Mouse (Mus musculus) forebrain, embryonic 11.5 days (tissue): Measurements from ENCODE around the gene Ryr2. TPM values are rescaled to one million over a fixed set of nuclear protein-coding genes. Genes with fewer than 3 reads are reported as not detected.

Experiments
- ATAC-seq: fragments of 200-750 bp; cut with Nextera tagmentation; replicated peaks from 2 replicates; pipeline ENCODE4 v1.8.0; 2017; ENCODE audit warnings: moderate TSS enrichment; ENCODE audit not compliant: low FRiP score
- DNase-seq: peaks from one replicate; pipeline ENCODE4 v3.0.0-alpha.2; 2017; ENCODE audit warnings: low spot score
- H3K27ac ChIP-seq: fragments of 300-500 bp; sonication (generic); 2 replicates; pipeline ENCODE4 v1.5.1; 2014; ENCODE audit warnings: low read depth, low read length
- H3K27me3 ChIP-seq: fragments of 300-500 bp; sonication (generic); 2 replicates; pipeline ENCODE4 v1.6.1; 2014; ENCODE audit warnings: mild to moderate bottlenecking, low read length, mixed read lengths; ENCODE audit not compliant: control insufficient read depth, insufficient read depth
- H3K36me3 ChIP-seq: fragments of 300-500 bp; sonication (generic); 2 replicates; pipeline ENCODE4 v1.6.1; 2014; ENCODE audit warnings: mild to moderate bottlenecking, low read length, moderate library complexity, mixed read lengths; ENCODE audit not compliant: control insufficient read depth, insufficient read depth
- H3K4me1 ChIP-seq: fragments of 300-500 bp; sonication (generic); replicated peaks from 2 replicates; pipeline ENCODE4 v1.6.1; 2014; ENCODE audit warnings: low read length, mixed read lengths; ENCODE audit not compliant: control insufficient read depth, insufficient read depth
- H3K4me2 ChIP-seq: fragments of 300-500 bp; sonication (generic); 2 replicates; pipeline ENCODE4 v1.6.1; 2014; ENCODE audit warnings: low read depth, mild to moderate bottlenecking, low read length, moderate library complexity, mixed read lengths; ENCODE audit not compliant: severe bottlenecking
- H3K4me3 ChIP-seq: fragments of 300-500 bp; sonication (generic); 2 replicates; pipeline ENCODE4 v1.5.1; 2014; ENCODE audit warnings: low read depth, low read length
- H3K9ac ChIP-seq: fragments of 300-500 bp; sonication (generic); 2 replicates; pipeline ENCODE4 v1.6.1; 2014; ENCODE audit warnings: low read length
- H3K9me3 ChIP-seq: fragments of 300-500 bp; sonication (generic); 2 replicates; pipeline ENCODE4 v1.6.1; 2016; ENCODE audit warnings: low read length, mixed read lengths; ENCODE audit not compliant: control insufficient read depth
- WGBS: fragments of 180-500 bp; shearing (Covaris S2); extraction: QIAGEN DNeasy Blood & Tissue Kit; methylation state at CpG from one replicate; pipeline ENCODE4 v1.1.7; 2014; 5-methylcytosine and 5-hydroxymethylcytosine counted together
- polyA plus RNA-seq: library from polyadenylated mRNA; unstranded; fragments of >200 nt; fragmentation: Nextera tagmentation; extraction: Ambion mirVana; gene quantifications from 2 replicates; pipeline ENCODE4 v1.2.1, GENCODE M21; 2014

Gene Ryr2
- polyA plus RNA-seq, 1 experiment from 2014 or later: 0.51 TPM

DNA sequence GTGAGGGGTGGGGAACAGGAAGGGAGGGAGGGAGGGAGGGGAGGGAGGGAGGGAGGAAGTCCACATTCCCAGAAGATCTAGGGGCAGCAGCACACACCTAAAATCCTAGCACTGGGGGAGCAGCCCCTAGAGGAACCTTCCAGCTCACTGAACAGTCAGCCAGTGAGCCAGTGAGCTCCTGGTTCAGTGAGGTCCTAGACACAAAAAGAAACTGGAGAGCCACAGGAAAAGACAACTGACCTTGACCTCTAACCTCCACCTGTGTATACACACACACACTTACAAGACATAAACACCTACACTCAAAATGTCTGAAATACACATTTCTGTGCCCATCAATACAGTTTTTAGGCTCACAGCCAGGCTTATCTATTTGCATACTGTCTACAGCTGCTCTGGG lies 173.4 kb downstream of the Ryr2 start:
- Histone ChIP-seq H3K9ac (no peak overlapping the region), H3K4me2 (no peak overlapping the region), H3K27me3 (no peaks in the 10 kb centered on the region), H3K4me3 (no peak overlapping the region), H3K27ac (no peak overlapping the region), H3K9me3 (no peaks in the 10 kb centered on the region), H3K36me3 (no peaks in the 10 kb centered on the region), H3K4me1 (no peaks in the 10 kb centered on the region)
- no peak for ATAC-seq
- DNase-seq: no peak

DNA sequence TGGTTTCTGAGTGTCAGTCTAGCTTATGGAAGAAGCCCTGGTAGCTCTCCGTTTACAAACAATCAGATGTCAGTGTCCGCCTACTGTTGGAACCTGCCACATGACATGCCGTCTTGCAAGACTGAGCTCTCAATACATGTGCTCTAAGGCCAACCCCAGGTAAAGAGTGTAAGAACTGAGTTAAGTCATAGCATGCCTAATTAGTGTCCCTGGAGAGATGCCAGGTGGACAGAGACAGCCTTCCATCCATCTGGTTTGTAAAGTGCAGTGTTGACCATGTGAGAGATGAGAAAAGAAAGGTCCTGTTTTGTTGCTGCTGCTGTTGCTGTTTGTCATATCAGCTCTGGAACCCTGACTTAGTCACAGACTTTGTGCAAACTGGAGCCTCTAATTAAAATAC lies 178.0 kb downstream of the Ryr2 start:
- Histone ChIP-seq H3K9ac (no peak overlapping the region), H3K4me3 (no peak overlapping the region), H3K9me3 (no peaks in the 10 kb centered on the region), H3K27ac (no peak overlapping the region), H3K36me3 (no peaks in the 10 kb centered on the region), H3K4me1 (no peaks in the 10 kb centered on the region), H3K27me3 (no peaks in the 10 kb centered on the region), H3K4me2 (no peak overlapping the region)
- no peak for ATAC-seq
- DNase-seq: no peak
- WGBS: 87% methylated on average over 3 of the region's 3 CpGs

DNA sequence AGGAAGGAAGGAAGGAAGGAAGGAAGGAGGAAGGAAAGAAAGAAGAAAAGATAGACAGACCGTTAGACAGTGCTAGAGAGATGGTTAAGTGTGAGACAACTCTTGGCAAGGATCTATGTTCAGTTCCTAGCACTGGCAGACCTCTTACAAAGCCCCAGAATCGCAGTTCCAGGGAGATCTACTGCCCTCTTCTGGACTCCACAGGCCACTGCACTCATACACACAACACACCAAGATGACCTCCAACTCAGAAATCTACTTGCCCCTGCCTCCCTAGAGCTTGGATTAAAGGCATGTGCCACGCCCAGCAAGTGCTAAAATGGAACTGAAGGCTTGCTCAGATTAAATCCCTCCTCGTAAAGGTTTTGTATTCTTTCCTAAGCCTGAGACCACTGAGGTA lies 179.0 kb downstream of the Ryr2 start:
- WGBS: 84% methylated on average over 4 of the region's 4 CpGs

DNA sequence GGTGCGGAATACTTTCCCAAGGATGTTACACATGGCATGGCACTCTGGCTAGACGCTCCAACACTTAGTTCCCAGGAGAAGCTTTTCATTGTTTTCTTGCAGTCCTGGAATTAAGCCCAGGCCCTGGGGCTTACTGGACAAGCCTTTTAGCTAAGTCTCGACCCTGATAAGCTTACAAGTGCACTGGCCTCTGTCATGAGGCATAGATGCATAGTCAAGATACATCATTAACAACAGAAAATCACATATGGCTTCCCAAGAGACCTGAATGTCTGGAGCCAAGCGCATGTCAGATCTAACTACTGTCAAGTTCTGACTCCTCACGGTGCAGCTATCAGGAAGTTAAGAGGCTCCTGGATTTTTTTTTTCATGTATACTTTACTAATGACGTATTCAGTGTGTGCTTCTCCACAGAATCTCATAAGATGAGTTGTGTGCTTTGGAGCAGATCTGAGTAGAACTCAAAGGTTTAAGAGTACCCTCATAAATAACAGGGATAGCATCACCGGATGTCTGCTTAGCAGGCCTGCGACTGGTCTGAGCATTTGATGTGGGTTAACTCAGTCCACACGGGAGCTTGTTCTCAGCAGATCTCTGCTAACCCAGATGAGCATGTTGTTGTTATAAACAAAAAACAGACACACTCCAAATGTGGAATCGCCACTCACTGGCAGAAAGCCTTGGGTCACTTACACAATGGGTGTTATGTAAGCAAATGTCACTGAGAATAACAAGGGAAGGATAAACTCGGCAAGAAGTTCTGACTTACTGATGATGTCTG lies 179.8 kb downstream of the Ryr2 start:
- 80% methylated on average over 11 of the region's 11 CpGs for WGBS
- Histone ChIP-seq H3K27ac (no peak overlapping the region), H3K4me3 (no peak overlapping the region), H3K36me3 (no peaks in the 10 kb centered on the region), H3K27me3 (no peaks in the 10 kb centered on the region), H3K4me1 (no peaks in the 10 kb centered on the region), H3K9me3 (no peaks in the 10 kb centered on the region), H3K9ac (no peak overlapping the region), H3K4me2 (no peak overlapping the region)
- DNase-seq (no peak), ATAC-seq (no peak)

More for the DNA sequence above, 179.0 kb downstream of the Ryr2 start:
- H3K36me3 ChIP-seq: no peaks in the 10 kb centered on the region
- no peak overlapping the region for H3K27ac ChIP-seq
- H3K9ac ChIP-seq: no peak overlapping the region
- ATAC-seq: no peak
- H3K4me2 ChIP-seq: no peak overlapping the region
- H3K4me1 ChIP-seq: no peaks in the 10 kb centered on the region
- no peaks in the 10 kb centered on the region for H3K9me3 ChIP-seq
- no peak for DNase-seq
- no peak overlapping the region for H3K4me3 ChIP-seq
- H3K27me3 ChIP-seq: no peaks in the 10 kb centered on the region

DNA sequence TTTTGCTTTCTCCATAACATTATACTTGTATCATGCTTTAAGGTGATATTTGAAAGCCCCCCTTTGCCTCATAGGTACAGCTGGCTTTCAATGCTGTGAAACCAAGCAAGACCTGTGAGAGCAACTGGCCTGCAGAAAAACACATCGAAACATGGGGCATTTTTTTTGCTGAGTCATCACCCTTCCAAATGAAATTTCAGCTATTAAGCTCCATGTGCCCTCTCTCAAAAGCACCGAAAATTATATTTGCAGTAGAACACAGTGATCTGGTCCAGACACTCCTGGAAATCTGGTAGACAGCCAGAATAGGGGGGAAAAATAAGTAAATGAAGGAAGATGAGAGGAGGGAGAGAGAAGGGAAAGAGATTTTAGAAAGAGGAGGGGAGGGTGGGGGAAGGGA lies 180.5 kb downstream of the Ryr2 start:
- Histone ChIP-seq H3K27ac (no peak overlapping the region), H3K4me1 (no peaks in the 10 kb centered on the region), H3K27me3 (no peaks in the 10 kb centered on the region), H3K9me3 (no peaks in the 10 kb centered on the region), H3K4me3 (no peak overlapping the region), H3K4me2 (no peak overlapping the region), H3K36me3 (no peaks in the 10 kb centered on the region), H3K9ac (no peak overlapping the region)
- 78% methylated on average over 2 of the region's 2 CpGs for WGBS
- ATAC-seq (no peak), DNase-seq (no peak)

DNA sequence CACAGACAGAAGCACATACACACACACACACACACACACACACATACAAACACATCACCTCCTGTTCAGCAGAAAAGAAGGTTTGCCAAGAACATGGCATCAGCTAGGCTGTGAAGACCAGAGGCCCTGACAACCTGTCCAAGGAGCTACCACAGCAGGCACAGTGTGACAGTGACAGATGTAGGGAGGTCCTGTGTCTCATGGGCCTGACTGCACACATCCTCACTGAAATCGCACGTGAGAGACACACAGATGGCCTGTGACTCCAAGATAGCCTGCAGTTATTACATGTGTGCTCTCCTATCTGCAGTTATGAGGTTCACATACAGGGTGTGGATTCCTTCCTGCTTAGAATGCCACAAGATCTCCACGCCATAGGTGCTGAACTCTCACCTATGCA lies 182.0 kb downstream of the Ryr2 start:
- no peak for ATAC-seq
- no peaks in the 10 kb centered on the region for H3K27me3 ChIP-seq
- no peaks in the 10 kb centered on the region for H3K36me3 ChIP-seq
- no peaks in the 10 kb centered on the region for H3K9me3 ChIP-seq
- H3K4me1 ChIP-seq: no peaks in the 10 kb centered on the region
- no peak for DNase-seq
- 81% methylated on average over 3 of the region's 3 CpGs for WGBS
- H3K27ac ChIP-seq: no peak overlapping the region
- H3K9ac ChIP-seq: no peak overlapping the region
- no peak overlapping the region for H3K4me2 ChIP-seq
- H3K4me3 ChIP-seq: no peak overlapping the region

DNA sequence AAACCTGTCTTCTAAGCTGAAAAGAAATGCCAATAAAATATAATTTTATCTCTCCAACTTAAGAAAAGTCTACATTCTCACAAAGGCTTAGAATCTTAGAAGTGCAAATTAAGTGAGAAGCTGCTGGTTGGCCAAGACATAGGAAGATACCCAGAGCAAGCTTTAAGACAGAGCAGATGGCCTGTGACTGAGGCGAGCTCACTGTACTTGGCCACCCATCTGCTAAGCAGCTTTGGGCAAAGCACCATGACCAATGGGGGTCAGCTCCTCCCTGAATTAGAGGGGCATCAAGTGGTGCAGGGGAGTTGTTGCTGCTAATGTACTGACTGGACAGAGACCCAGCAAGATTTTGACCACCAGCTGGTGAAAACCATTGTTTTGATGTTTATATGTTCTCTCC lies 186.2 kb downstream of the Ryr2 start:
- Histone ChIP-seq H3K27ac (no peak overlapping the region), H3K36me3 (no peaks in the 10 kb centered on the region), H3K4me1 (no peaks in the 10 kb centered on the region), H3K27me3 (no peaks in the 10 kb centered on the region), H3K9me3 (no peaks in the 10 kb centered on the region), H3K4me2 (no peak overlapping the region), H3K9ac (no peak overlapping the region), H3K4me3 (no peak overlapping the region)
- 77% methylated on average over 1 of the region's 1 CpGs for WGBS
- ATAC-seq (no peak), DNase-seq (no peak)

DNA sequence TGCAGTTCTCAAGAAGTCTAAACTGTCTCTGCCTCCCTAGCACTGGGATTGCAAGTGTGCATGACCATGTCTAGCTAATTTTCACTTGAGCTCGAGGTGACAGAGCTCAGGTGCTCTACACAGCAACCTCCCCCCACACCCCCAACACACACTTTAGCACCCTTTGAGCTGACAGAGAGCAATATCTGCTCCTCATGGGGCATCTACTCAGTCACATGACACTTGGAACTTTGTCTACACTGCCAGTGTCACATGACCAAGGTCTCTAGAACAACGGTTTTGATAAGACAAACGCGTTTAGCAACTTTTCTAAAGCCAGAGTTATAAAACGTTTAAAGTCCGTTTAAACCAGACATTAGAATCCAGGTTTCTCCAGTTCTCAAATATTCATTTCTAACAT lies 187.3 kb downstream of the Ryr2 start:
- WGBS: 93% methylated on average over 6 of the region's 6 CpGs
- H3K27ac ChIP-seq: no peak overlapping the region
- no peaks in the 10 kb centered on the region for H3K9me3 ChIP-seq
- no peak overlapping the region for H3K4me3 ChIP-seq
- H3K9ac ChIP-seq: no peak overlapping the region
- no peaks in the 10 kb centered on the region for H3K27me3 ChIP-seq
- DNase-seq (no peak), ATAC-seq (no peak)
- no peaks in the 10 kb centered on the region for H3K4me1 ChIP-seq
- H3K4me2 ChIP-seq: no peak overlapping the region
- H3K36me3 ChIP-seq: no peaks in the 10 kb centered on the region

DNA sequence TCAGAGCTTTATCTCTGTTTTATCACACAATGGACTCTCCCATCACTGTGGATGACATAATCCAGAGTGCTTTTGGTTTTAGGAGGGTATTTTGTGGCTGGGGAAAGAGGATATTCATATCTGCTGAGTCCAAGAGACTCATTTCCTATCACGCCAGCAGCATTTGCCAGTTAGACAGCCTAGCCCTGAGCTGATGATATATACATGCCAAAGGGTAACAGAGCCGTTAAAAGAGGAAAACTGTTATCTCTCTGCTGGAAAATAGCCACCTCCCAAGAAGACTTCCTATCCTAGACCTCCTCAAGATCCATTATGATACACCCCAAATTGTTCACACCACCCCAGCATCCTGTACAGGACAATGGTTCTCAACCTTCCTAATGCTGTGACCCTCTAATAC lies 191.1 kb downstream of the Ryr2 start:
- no peak for ATAC-seq
- Histone ChIP-seq H3K27me3 (no peaks in the 10 kb centered on the region), H3K9ac (no peak overlapping the region), H3K4me2 (no peak overlapping the region), H3K27ac (no peak overlapping the region), H3K9me3 (no peaks in the 10 kb centered on the region), H3K36me3 (no peaks in the 10 kb centered on the region), H3K4me3 (no peak overlapping the region), H3K4me1 (no peaks in the 10 kb centered on the region)
- no peak for DNase-seq
- 91% methylated on average over 2 of the region's 2 CpGs for WGBS
